Comparison of ENCODE assay signal across 10 mouse cellular contexts in the genomic region with DNA sequence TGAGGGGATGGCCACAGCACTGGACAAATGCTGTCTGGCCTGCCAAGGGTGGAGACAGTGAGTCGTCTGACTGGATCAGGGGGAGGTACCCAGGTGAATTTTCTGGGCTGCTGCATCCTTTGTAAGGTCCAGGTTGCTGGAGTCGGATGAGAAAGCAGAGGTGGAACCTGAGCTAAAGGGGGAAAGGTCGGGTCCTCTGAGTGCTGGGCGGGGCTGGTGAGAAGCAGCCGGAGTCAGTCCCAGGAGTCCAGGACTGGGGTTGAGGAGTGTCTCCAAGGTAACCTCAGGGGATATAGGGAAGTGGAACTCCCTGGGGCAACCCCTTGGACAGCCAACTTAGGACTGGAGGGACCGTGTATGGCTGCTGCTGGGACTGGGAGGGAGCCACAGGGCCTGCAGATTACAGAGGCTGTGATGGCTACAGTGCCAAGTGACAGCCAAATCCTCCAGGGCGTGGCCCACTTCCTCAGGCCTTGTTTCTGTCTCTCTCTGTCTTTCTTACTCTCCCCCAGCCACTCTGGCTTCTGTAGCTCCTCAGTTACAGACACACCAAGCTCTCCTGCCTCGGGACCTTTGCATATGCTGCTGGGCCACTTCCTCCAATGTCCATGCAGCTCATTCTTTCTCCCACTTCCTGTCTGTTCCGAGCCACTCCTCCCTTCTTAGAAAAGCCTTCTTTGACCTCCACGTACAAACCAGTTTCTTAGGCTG. TPM values are rescaled to one million over a fixed set of nuclear protein-coding genes. Genes with fewer than 3 reads are reported as not detected.
A peak's percentile ranks its signal among the peaks of the same experiment; 100 is the strongest.
DNase-seq lines count a peak whose midpoint lies in the region; ATAC-seq lines count a peak whose summit lies in the region.
"Had no signal": no experiment of that assay in that cellular context is flagged by ENCODE, and none has a peak within 500 bp of the region (broad histone marks: within the 10 kb centered on the region; RNA-seq: fewer than 3 reads in every experiment).

No protein-coding gene starts in this region.

- peak overlapping the region; percentile 49; the same call in 1 of the 2 replicates for H3K27ac ChIP-seq in heart, embryonic 16.5 days (ENCODE audit: low read length)
- H3K27ac ChIP-seq in midbrain, embryonic 11.5 days (ENCODE audit: low read depth, low read length) = no peak overlapping the region
- no peak overlapping the region for H3K27ac ChIP-seq in midbrain, embryonic 16.5 days (ENCODE audit: low read length)
- H3K27ac ChIP-seq in intestine, embryonic 16.5 days (ENCODE audit: low read length) = no peak overlapping the region
- H3K27ac ChIP-seq in stomach, embryonic 15.5 days = peak overlapping the region; percentile 8; the same call in 1 of the 2 replicates

- H3K4me1 ChIP-seq in heart, embryonic 16.5 days (ENCODE audit: control insufficient read depth, insufficient read depth, low read length) = peaks cover 6% of the 10 kb centered on the region; the same call in 1 of the 2 replicates
- H3K4me1 ChIP-seq in midbrain, embryonic 11.5 days (ENCODE audit: control insufficient read depth, insufficient read depth, low read length) = no peaks in the 10 kb centered on the region; the same call in 1 of the 2 replicates
- no peaks in the 10 kb centered on the region for H3K4me1 ChIP-seq in midbrain, embryonic 16.5 days (ENCODE audit: control insufficient read depth, insufficient read depth, low read length)
- H3K4me1 ChIP-seq in intestine, embryonic 16.5 days (ENCODE audit: control insufficient read depth, insufficient read depth, low read length) = peaks cover 9% of the 10 kb centered on the region; the same call in 1 of the 2 replicates
- peaks cover 17% of the 10 kb centered on the region for H3K4me1 ChIP-seq in stomach, embryonic 15.5 days

- H3K4me2 ChIP-seq in heart, embryonic 16.5 days (ENCODE audit: low read depth, low read length) = no peak overlapping the region
- H3K4me2 ChIP-seq in midbrain, embryonic 11.5 days = no peak overlapping the region
- H3K4me2 ChIP-seq in midbrain, embryonic 16.5 days (ENCODE audit: low read length) = no peak overlapping the region
- H3K4me2 ChIP-seq in intestine, embryonic 16.5 days (ENCODE audit: low read depth, low read length) = no peak overlapping the region
- no peak overlapping the region for H3K4me2 ChIP-seq in stomach, embryonic 15.5 days
- H3K4me2 ChIP-seq: heart, embryonic 11.5 days had no signal

- no peak overlapping the region for H3K9ac ChIP-seq in heart, embryonic 16.5 days (ENCODE audit: low read length)
- H3K9ac ChIP-seq in midbrain, embryonic 11.5 days (ENCODE audit: low read length) = no peak overlapping the region
- no peak overlapping the region for H3K9ac ChIP-seq in midbrain, embryonic 16.5 days (ENCODE audit: low read depth, low read length)
- no peak overlapping the region for H3K9ac ChIP-seq in intestine, embryonic 16.5 days (ENCODE audit: low read depth, low read length)
- H3K9ac ChIP-seq in stomach, embryonic 15.5 days = no peak overlapping the region

- WGBS in heart, embryonic 16.5 days = 57% methylated on average over 10 of the region's 10 CpGs
- WGBS in midbrain, embryonic 11.5 days = 54% methylated on average over 10 of the region's 10 CpGs
- 58% methylated on average over 10 of the region's 10 CpGs for WGBS in midbrain, embryonic 16.5 days
- 52% methylated on average over 10 of the region's 10 CpGs for WGBS in intestine, embryonic 16.5 days
- WGBS in stomach, embryonic 15.5 days = 49% methylated on average over 10 of the region's 10 CpGs

- no peaks in the 10 kb centered on the region for H3K36me3 ChIP-seq in heart, embryonic 16.5 days (ENCODE audit: control insufficient read depth, insufficient read depth)
- no peaks in the 10 kb centered on the region for H3K36me3 ChIP-seq in midbrain, embryonic 11.5 days (ENCODE audit: control insufficient read depth, insufficient read depth, low read length)
- H3K36me3 ChIP-seq in midbrain, embryonic 16.5 days (ENCODE audit: control insufficient read depth, insufficient read depth, low read length) = no peaks in the 10 kb centered on the region
- no peaks in the 10 kb centered on the region for H3K36me3 ChIP-seq in intestine, embryonic 16.5 days (ENCODE audit: control insufficient read depth, insufficient read depth, low read length)
- H3K36me3 ChIP-seq in stomach, embryonic 15.5 days = no peaks in the 10 kb centered on the region

- H3K4me3 ChIP-seq in heart, embryonic 16.5 days (ENCODE audit: low read length) = no peak overlapping the region
- H3K4me3 ChIP-seq in midbrain, embryonic 11.5 days (ENCODE audit: low read depth, low read length) = no peak overlapping the region
- H3K4me3 ChIP-seq in midbrain, embryonic 16.5 days (ENCODE audit: low read depth, low read length) = no peak overlapping the region
- H3K4me3 ChIP-seq in intestine, embryonic 16.5 days (ENCODE audit: low read length) = no peak overlapping the region
- H3K4me3 ChIP-seq in stomach, embryonic 15.5 days (replicated peaks) = no peak overlapping the region

- no peaks in the 10 kb centered on the region for H3K9me3 ChIP-seq in heart, embryonic 16.5 days (replicated peaks; ENCODE audit: control insufficient read depth, low read length)
- H3K9me3 ChIP-seq in midbrain, embryonic 11.5 days (ENCODE audit: control insufficient read depth, low read length) = no peaks in the 10 kb centered on the region
- no peaks in the 10 kb centered on the region for H3K9me3 ChIP-seq in midbrain, embryonic 16.5 days (replicated peaks; ENCODE audit: control insufficient read depth, low read length, poor library complexity, severe bottlenecking)
- no peaks in the 10 kb centered on the region for H3K9me3 ChIP-seq in intestine, embryonic 16.5 days (ENCODE audit: control insufficient read depth, low read length)
- no peaks in the 10 kb centered on the region for H3K9me3 ChIP-seq in stomach, embryonic 15.5 days

- ATAC-seq in heart, embryonic 16.5 days (replicated peaks; ENCODE audit: extremely low read depth, insufficient read depth, low FRiP score) = no peak
- no peak for ATAC-seq in midbrain, embryonic 11.5 days (ENCODE audit: low FRiP score)
- no peak for ATAC-seq in midbrain, embryonic 16.5 days
- ATAC-seq in intestine, embryonic 16.5 days = peak; percentile 38; the same call in 1 of the 2 replicates
- no peak for ATAC-seq in stomach, embryonic 15.5 days (ENCODE audit: insufficient read depth, low FRiP score, low read depth)

- intact Hi-C loops in heart, postnatal 25 days (cut with DNase I) = no loop called here

- H3K27me3 ChIP-seq in heart, embryonic 16.5 days (ENCODE audit: control insufficient read depth, insufficient read depth, low read length) = no peaks in the 10 kb centered on the region
- no peaks in the 10 kb centered on the region for H3K27me3 ChIP-seq in midbrain, embryonic 11.5 days (ENCODE audit: control insufficient read depth, insufficient read depth, low read length)
- H3K27me3 ChIP-seq in midbrain, embryonic 16.5 days (ENCODE audit: control insufficient read depth, insufficient read depth, low read depth, low read length) = no peaks in the 10 kb centered on the region
- H3K27me3 ChIP-seq in intestine, embryonic 16.5 days (replicated peaks; ENCODE audit: control insufficient read depth, insufficient read depth, low read length) = no peaks in the 10 kb centered on the region
- no peaks in the 10 kb centered on the region for H3K27me3 ChIP-seq in stomach, embryonic 15.5 days (replicated peaks)

- DNase-seq in heart, postnatal 25 days (ENCODE audit: low spot score) = no peak
- peak; percentile 47 for DNase-seq in midbrain, embryonic 11.5 days (ENCODE audit: low spot score, missing footprints)
- DNase-seq in yolk sac, embryonic 10.5 days (ENCODE audit: low spot score) = no peak
- DNase-seq in thymus, postnatal 25 days = no peak
- DNase-seq: cerebellum, adult 8-10 months had no signal

RNA-seq across cellular contexts. Expression of gene Aldh3b1, which starts 6.8 kb away (rescaled TPM):
- 2.6 and 3.7 TPM in 2 replicates for polyA plus RNA-seq in heart, embryonic 16.5 days (2015; fragmentation: Nextera tagmentation; extraction: Ambion mirVana)
- total RNA-seq in heart, postnatal 25 days (2021) = 1 to 10 TPM; 1.8 TPM
- polyA plus RNA-seq in midbrain, embryonic 11.5 days (2014; fragmentation: Nextera tagmentation; extraction: Ambion mirVana) = 0.67 and 0.99 TPM in 2 replicates
- 1.8 and 2.0 TPM in 2 replicates for polyA plus RNA-seq in midbrain, embryonic 16.5 days (2015; fragmentation: Nextera tagmentation; extraction: Ambion mirVana)
- polyA plus RNA-seq in intestine, embryonic 16.5 days (2015; fragmentation: Nextera tagmentation; extraction: Ambion mirVana) = 4.2 TPM in 2 replicates
- polyA plus RNA-seq in stomach, embryonic 15.5 days (2015; fragmentation: Nextera tagmentation; extraction: Ambion mirVana) = 3.6 and 4.2 TPM in 2 replicates

RNA-seq across cellular contexts. Expression of gene Ndufs8, which starts 10.2 kb away (rescaled TPM):
- polyA plus RNA-seq in heart, embryonic 16.5 days (2015; fragmentation: Nextera tagmentation; extraction: Ambion mirVana) = 466 and 487 TPM in 2 replicates
- total RNA-seq in heart, postnatal 25 days (2021) = 100 to 1,000 TPM; 538 TPM
- polyA plus RNA-seq in midbrain, embryonic 11.5 days (2014; fragmentation: Nextera tagmentation; extraction: Ambion mirVana) = 209 and 235 TPM in 2 replicates
- polyA plus RNA-seq in midbrain, embryonic 16.5 days (2015; fragmentation: Nextera tagmentation; extraction: Ambion mirVana) = 229 and 245 TPM in 2 replicates
- polyA plus RNA-seq in intestine, embryonic 16.5 days (2015; fragmentation: Nextera tagmentation; extraction: Ambion mirVana) = 412 and 424 TPM in 2 replicates
- polyA plus RNA-seq in stomach, embryonic 15.5 days (2015; fragmentation: Nextera tagmentation; extraction: Ambion mirVana) = 312 and 320 TPM in 2 replicates

RNA-seq across cellular contexts. Expression of gene Unc93b1, which starts 12.2 kb away (rescaled TPM):
- polyA plus RNA-seq in heart, embryonic 16.5 days (2015; fragmentation: Nextera tagmentation; extraction: Ambion mirVana) = 19.8 TPM in 2 replicates
- total RNA-seq in heart, postnatal 25 days (2021) = 10 to 100 TPM; 19.0 to 20.3 TPM
- polyA plus RNA-seq in midbrain, embryonic 11.5 days (2014; fragmentation: Nextera tagmentation; extraction: Ambion mirVana) = 5.9 and 7.1 TPM in 2 replicates
- 9.7 and 9.9 TPM in 2 replicates for polyA plus RNA-seq in midbrain, embryonic 16.5 days (2015; fragmentation: Nextera tagmentation; extraction: Ambion mirVana)
- 27.0 and 29.8 TPM in 2 replicates for polyA plus RNA-seq in intestine, embryonic 16.5 days (2015; fragmentation: Nextera tagmentation; extraction: Ambion mirVana)
- 21.4 and 22.2 TPM in 2 replicates for polyA plus RNA-seq in stomach, embryonic 15.5 days (2015; fragmentation: Nextera tagmentation; extraction: Ambion mirVana)

RNA-seq across cellular contexts. Expression of gene Tcirg1, which starts 15.9 kb away (rescaled TPM):
- polyA plus RNA-seq in heart, embryonic 16.5 days (2015; fragmentation: Nextera tagmentation; extraction: Ambion mirVana) = 31.0 and 32.3 TPM in 2 replicates
- total RNA-seq in heart, postnatal 25 days (2021) = 1 to 10 TPM; 8.9 to 9.8 TPM
- polyA plus RNA-seq in midbrain, embryonic 11.5 days (2014; fragmentation: Nextera tagmentation; extraction: Ambion mirVana) = 7.7 and 8.9 TPM in 2 replicates
- 12.5 and 12.6 TPM in 2 replicates for polyA plus RNA-seq in midbrain, embryonic 16.5 days (2015; fragmentation: Nextera tagmentation; extraction: Ambion mirVana)
- 73.3 and 84.5 TPM in 2 replicates for polyA plus RNA-seq in intestine, embryonic 16.5 days (2015; fragmentation: Nextera tagmentation; extraction: Ambion mirVana)
- 34.7 and 42.6 TPM in 2 replicates for polyA plus RNA-seq in stomach, embryonic 15.5 days (2015; fragmentation: Nextera tagmentation; extraction: Ambion mirVana)

RNA-seq across cellular contexts. Expression of gene Aldh3b3, which starts 35.6 kb away (rescaled TPM):
- not detected in 2 replicates for polyA plus RNA-seq in heart, embryonic 16.5 days (2015; fragmentation: Nextera tagmentation; extraction: Ambion mirVana)
- total RNA-seq in heart, postnatal 25 days (2021) = 1 to 10 TPM in 1 of 2 experiments, under 1 TPM in 1; 0.60 to 1.1 TPM
- not detected in 2 replicates for polyA plus RNA-seq in midbrain, embryonic 11.5 days (2014; fragmentation: Nextera tagmentation; extraction: Ambion mirVana)
- polyA plus RNA-seq in midbrain, embryonic 16.5 days (2015; fragmentation: Nextera tagmentation; extraction: Ambion mirVana) = not detected in 2 replicates
- polyA plus RNA-seq in intestine, embryonic 16.5 days (2015; fragmentation: Nextera tagmentation; extraction: Ambion mirVana) = not detected in 2 replicates
- polyA plus RNA-seq in stomach, embryonic 15.5 days (2015; fragmentation: Nextera tagmentation; extraction: Ambion mirVana) = 0.06 and 0.12 TPM in 2 replicates
- polyA plus RNA-seq: heart, embryonic 11.5 days had no signal

Comparison
In these comparisons a context has a peak if more than half of its experiments do, and no peak if none do; other contexts are left out.
1. H3K27ac ChIP-seq: peak in heart, embryonic 16.5 days (single experiment) and stomach, embryonic 15.5 days (single experiment); none in midbrain, embryonic 11.5 days (single experiment), midbrain, embryonic 16.5 days (single experiment) and intestine, embryonic 16.5 days (single experiment).